Mouse (Mus musculus) spleen, adult 2 months (tissue): Measurements from ENCODE around the gene Ddo. TPM values are rescaled to one million over a fixed set of nuclear protein-coding genes. Genes with fewer than 3 reads are reported as not detected.

ENCODE experiments used
- DNase-seq, 2 experiments: peaks; one replicate each; pipeline versions ENCODE4 v3.0.0 to v3.0.0-alpha.2; 2012 to 2021; ENCODE audit warnings: low spot score in 2 of 2, low read depth in 1 of 2
- H3K27ac ChIP-seq: fragments of 200-500 bp; 2 replicates; pipeline ENCODE4 v1.5.1; 2012; ENCODE audit warnings: low read length, inconsistent platforms; ENCODE audit not compliant: insufficient read depth
- H3K27me3 ChIP-seq: fragments of 200-500 bp; 2 replicates; pipeline ENCODE4 v1.6.1; 2012; ENCODE audit warnings: mild to moderate bottlenecking, moderate library complexity, low read length, inconsistent platforms; ENCODE audit not compliant: control insufficient read depth, insufficient read depth
- H3K36me3 ChIP-seq: fragments of 200-500 bp; 2 replicates; pipeline ENCODE4 v1.6.1; 2012; ENCODE audit warnings: mild to moderate bottlenecking, low read length, inconsistent platforms; ENCODE audit not compliant: control insufficient read depth, insufficient read depth
- H3K4me1 ChIP-seq: fragments of 200-500 bp; 2 replicates; pipeline ENCODE4 v1.6.1; 2011; ENCODE audit warnings: inconsistent platforms; ENCODE audit not compliant: control insufficient read depth, insufficient read depth, insufficient read length
- H3K4me3 ChIP-seq: fragments of 200-500 bp; 2 replicates; pipeline ENCODE4 v1.5.1; 2011; ENCODE audit warnings: mild to moderate bottlenecking, inconsistent platforms; ENCODE audit not compliant: insufficient read depth, insufficient read length; ENCODE audit errors: extremely low read depth
- CTCF ChIP-seq: fragments of 200-500 bp; IDR thresholded peaks from 2 replicates; pipeline ENCODE4 v1.5.1; 2011; ENCODE audit warnings: mild to moderate bottlenecking, inconsistent platforms; ENCODE audit not compliant: insufficient read depth, insufficient read length, insufficient replicate concordance; ENCODE audit errors: extremely low read depth
- POLR2A ChIP-seq: fragments of 200-500 bp; IDR thresholded peaks from 2 replicates; pipeline ENCODE4 v1.6.1; 2011; ENCODE audit warnings: low read depth, low read length, inconsistent platforms
- WGBS: fragments of 180-500 bp; shearing (Covaris S2); methylation state at CpG from one replicate; pipeline ENCODE4 v1.1.7; 2018; 5-methylcytosine and 5-hydroxymethylcytosine counted together
- polyA plus RNA-seq: library from polyadenylated mRNA; depleted of rRNA; stranded (reverse); fragments of >200 nt; gene quantifications from 2 replicates; pipeline ENCODE4 v1.2.3, GENCODE M21; 2012

Ddo gene
- polyA plus RNA-seq, 1 experiment, result 0.71 TPM

GRCm38 (mm10) chr10:40713829-40714228 lies 84.0 kb downstream of the Ddo start:
- H3K36me3 ChIP-seq, result no peaks in the 10 kb centered on the region
- H3K27ac ChIP-seq, result no peak overlapping the region
- H3K4me3 ChIP-seq, result no peak overlapping the region
- TF ChIP-seq CTCF, result no peak
- no peak for TF ChIP-seq POLR2A
- DNase-seq, result no peak
- H3K4me1 ChIP-seq, result no peaks in the 10 kb centered on the region
- 92% methylated on average over 9 of the region's 9 CpGs for WGBS
- H3K27me3 ChIP-seq, result no peaks in the 10 kb centered on the region

DNA sequence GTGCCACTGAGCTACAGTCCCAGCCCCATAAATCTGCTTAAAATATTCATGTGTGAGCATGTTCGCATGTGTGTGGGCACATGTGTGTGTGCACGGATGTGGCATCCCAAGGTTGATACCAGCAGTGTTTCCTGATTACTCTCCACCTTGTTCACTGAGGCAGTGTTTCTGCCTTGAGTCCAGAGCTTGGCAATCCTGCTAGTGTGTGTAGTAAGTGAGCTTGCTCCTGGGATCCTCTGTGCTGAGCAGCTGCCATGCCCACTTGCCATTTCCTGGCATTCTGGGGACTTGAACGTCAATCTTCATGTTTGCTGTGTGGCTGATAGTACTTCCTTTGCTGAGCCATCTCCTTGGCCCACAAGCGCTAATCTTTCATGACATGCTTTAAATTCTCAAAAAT lies 85.3 kb downstream of the Ddo start:
- H3K27me3 ChIP-seq, result no peaks in the 10 kb centered on the region
- no peaks in the 10 kb centered on the region for H3K4me1 ChIP-seq
- no peak for DNase-seq
- no peaks in the 10 kb centered on the region for H3K36me3 ChIP-seq
- no peak overlapping the region for H3K4me3 ChIP-seq
- H3K27ac ChIP-seq, result no peak overlapping the region
- WGBS, result 73% methylated on average over 4 of the region's 4 CpGs
- TF ChIP-seq POLR2A (no peak), CTCF (no peak)

- Histone ChIP-seq H3K4me1 (no peaks in the 10 kb centered on the region), H3K27me3 (no peaks in the 10 kb centered on the region), H3K27ac (no peak overlapping the region), H3K4me3 (no peak overlapping the region), H3K36me3 (no peaks in the 10 kb centered on the region)
- WGBS, result 75% methylated on average over 8 of the region's 8 CpGs
- TF ChIP-seq POLR2A, result no peak
- no peak for TF ChIP-seq CTCF
- no peak for DNase-seq
Observed at GRCm38 (mm10) chr10:40716296-40716695, 86.5 kb downstream of the Ddo start.

DNA sequence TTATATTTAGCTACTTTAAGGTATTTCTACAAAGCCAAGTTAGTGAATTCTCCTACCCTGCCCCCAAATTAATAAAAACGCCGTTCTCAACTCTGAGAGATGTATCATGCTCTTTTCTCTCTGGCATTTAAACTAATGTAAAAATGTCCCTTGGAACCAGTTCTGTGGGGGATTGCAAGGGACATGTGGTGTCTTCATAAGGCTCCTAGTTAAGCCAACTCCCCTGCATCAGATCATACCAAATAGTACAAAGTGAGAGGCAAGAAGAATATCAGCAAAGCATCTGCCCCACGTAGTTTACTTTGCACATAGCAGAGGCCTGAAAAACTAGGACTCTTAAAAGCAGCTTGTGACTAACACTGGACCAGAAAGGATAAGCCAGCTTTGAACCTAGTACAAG lies 86.9 kb downstream of the Ddo start:
- Histone ChIP-seq H3K27ac (no peak overlapping the region), H3K27me3 (no peaks in the 10 kb centered on the region), H3K4me1 (no peaks in the 10 kb centered on the region), H3K4me3 (no peak overlapping the region), H3K36me3 (no peaks in the 10 kb centered on the region)
- TF ChIP-seq CTCF, result no peak
- TF ChIP-seq POLR2A, result no peak
- no peak for DNase-seq
- WGBS, result 89% methylated on average over 3 of the region's 3 CpGs

DNA sequence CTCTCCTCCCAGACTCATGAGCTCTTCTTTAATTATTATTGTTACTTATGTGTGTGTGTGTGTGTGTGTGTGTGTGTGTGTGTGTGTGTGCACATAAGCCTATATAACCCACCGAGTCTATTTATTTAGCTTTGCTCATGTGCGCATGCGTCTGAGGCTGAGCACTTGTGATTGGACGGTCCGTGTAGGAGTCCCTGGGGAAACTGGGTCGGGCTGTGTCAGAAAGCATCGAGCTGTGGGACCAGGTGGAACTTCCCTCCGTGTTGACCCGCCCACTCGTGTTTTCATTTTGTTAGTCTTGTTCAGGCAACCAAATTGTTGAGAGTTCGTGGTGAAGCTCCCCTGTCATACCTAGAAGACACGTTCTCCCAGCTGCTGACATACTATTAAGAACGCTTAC lies 88.6 kb downstream of the Ddo start:
- TF ChIP-seq POLR2A (no peak), CTCF (no peak)
- no peak for DNase-seq
- H3K27ac ChIP-seq, result no peak overlapping the region
- H3K36me3 ChIP-seq, result no peaks in the 10 kb centered on the region
- no peaks in the 10 kb centered on the region for H3K27me3 ChIP-seq
- no peaks in the 10 kb centered on the region for H3K4me1 ChIP-seq
- no peak overlapping the region for H3K4me3 ChIP-seq
- 89% methylated on average over 13 of the region's 13 CpGs for WGBS

GRCm38 (mm10) chr10:40719062-40719461 lies 89.3 kb downstream of the Ddo start:
- H3K4me3 ChIP-seq, result no peak overlapping the region
- no peaks in the 10 kb centered on the region for H3K36me3 ChIP-seq
- no peak for TF ChIP-seq POLR2A
- TF ChIP-seq CTCF, result no peak
- no peaks in the 10 kb centered on the region for H3K4me1 ChIP-seq
- H3K27ac ChIP-seq, result no peak overlapping the region
- 78% methylated on average over 6 of the region's 6 CpGs for WGBS
- H3K27me3 ChIP-seq, result no peaks in the 10 kb centered on the region
- no peak for DNase-seq

DNA sequence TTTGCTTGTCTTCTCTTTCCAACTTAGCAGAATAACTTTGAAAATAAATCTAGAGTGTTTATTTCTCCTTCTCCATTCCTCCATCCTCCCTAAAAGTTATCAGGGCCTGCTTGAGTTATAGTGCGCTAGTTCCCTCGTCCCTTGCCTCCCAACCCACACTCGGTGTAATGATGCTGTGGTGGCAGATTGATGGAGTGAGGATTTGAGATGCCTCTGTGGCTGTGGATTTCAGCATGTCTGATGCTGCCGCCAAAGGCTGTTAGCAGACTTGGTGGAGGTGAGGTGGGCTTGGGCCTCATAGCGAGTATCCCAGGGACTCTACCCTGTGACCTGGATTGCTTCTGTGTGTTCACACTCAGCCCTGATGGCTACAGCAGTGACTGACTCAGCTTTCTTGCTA lies 91.1 kb downstream of the Ddo start:
- 89% methylated on average over 5 of the region's 5 CpGs for WGBS
- Histone ChIP-seq H3K27ac (no peak overlapping the region), H3K4me1 (no peaks in the 10 kb centered on the region), H3K27me3 (no peaks in the 10 kb centered on the region), H3K36me3 (no peaks in the 10 kb centered on the region), H3K4me3 (no peak overlapping the region)
- no peak for DNase-seq
- TF ChIP-seq CTCF (no peak), POLR2A (no peak)
